Mouse (Mus musculus) kidney, postnatal 0 days (tissue): ENCODE measurements at regions not wholly inside any gene's neighbourhood (a gene's known extent, or its start where the extent isn't known, plus 50 kb on each side); places are given as distances from the start of the nearest gene placed in this dataset.

ENCODE experiments used
- ATAC-seq: fragments of 200-750 bp; cut with Nextera tagmentation; replicated peaks from 2 replicates; pipeline ENCODE4 v1.8.0; 2017; ENCODE audit warnings: low read depth, moderate number of reproducible peaks, moderate TSS enrichment, moderate library complexity; ENCODE audit not compliant: low FRiP score
- DNase-seq: peaks from one replicate; pipeline ENCODE4 v3.0.0-alpha.2; 2016; ENCODE audit warnings: low spot score
- H3K27ac ChIP-seq: fragments of 300-500 bp; sonication (generic); 2 replicates; pipeline ENCODE4 v1.5.1; 2014; ENCODE audit warnings: mild to moderate bottlenecking
- H3K27me3 ChIP-seq: fragments of 300-500 bp; sonication (generic); 2 replicates; pipeline ENCODE4 v1.6.1; 2014; ENCODE audit warnings: low read length, mixed read lengths; ENCODE audit not compliant: insufficient read depth
- H3K36me3 ChIP-seq: fragments of 300-500 bp; sonication (generic); 2 replicates; pipeline ENCODE4 v1.6.1; 2014; ENCODE audit warnings: low read length, mixed read lengths; ENCODE audit not compliant: insufficient read depth
- H3K4me1 ChIP-seq: fragments of 300-500 bp; sonication (generic); replicated peaks from 2 replicates; pipeline ENCODE4 v1.6.1; 2014; ENCODE audit warnings: antibody characterized with exemption, low read length, mixed read lengths; ENCODE audit not compliant: insufficient read depth
- H3K4me2 ChIP-seq: fragments of 300-500 bp; sonication (generic); 2 replicates; pipeline ENCODE4 v1.6.1; 2014; ENCODE audit warnings: mild to moderate bottlenecking, low read length, moderate library complexity, mixed read lengths
- H3K4me3 ChIP-seq: fragments of 300-500 bp; sonication (generic); replicated peaks from 2 replicates; pipeline ENCODE4 v1.5.1; 2014; ENCODE audit warnings: low read depth, low read length
- H3K9ac ChIP-seq: fragments of 300-500 bp; sonication (generic); 2 replicates; pipeline ENCODE4 v1.6.1; 2014; ENCODE audit warnings: low read depth, low read length
- H3K9me3 ChIP-seq: fragments of 300-500 bp; sonication (generic); replicated peaks from 2 replicates; pipeline ENCODE4 v1.6.1; 2016; ENCODE audit warnings: low read length, inconsistent platforms, mixed read lengths
- CTCF ChIP-seq: IDR thresholded peaks from 2 replicates; pipeline ENCODE4 v1.5.1; 2016; ENCODE audit warnings: antibody characterized with exemption, low read depth, mild to moderate bottlenecking, moderate library complexity
- WGBS: fragments of 180-500 bp; shearing (Covaris S2); extraction: QIAGEN DNeasy Blood & Tissue Kit; methylation state at CpG from one replicate; pipeline ENCODE4 v1.1.7; 2014; 5-methylcytosine and 5-hydroxymethylcytosine counted together

- DNase-seq: no peak
- no peak for TF ChIP-seq CTCF
- Histone ChIP-seq H3K9me3 (no peaks in the 10 kb centered on the region), H3K9ac (no peak overlapping the region), H3K4me2 (no peak overlapping the region), H3K4me1 (no peaks in the 10 kb centered on the region), H3K27ac (no peak overlapping the region), H3K36me3 (no peaks in the 10 kb centered on the region), H3K27me3 (no peaks in the 10 kb centered on the region), H3K4me3 (no peak overlapping the region)
- 87% methylated on average over 5 of the region's 5 CpGs for WGBS
- ATAC-seq: no peak
Measured at GRCm38 (mm10) chr10:99602331-99602730, 157.1 kb downstream of the Csl start.

GRCm38 (mm10) chr10:99604172-99604571, 155.3 kb downstream of the Csl start:
- WGBS: 88% methylated on average over 1 of the region's 1 CpGs
- no peaks in the 10 kb centered on the region for H3K36me3 ChIP-seq
- no peaks in the 10 kb centered on the region for H3K9me3 ChIP-seq
- no peaks in the 10 kb centered on the region for H3K4me1 ChIP-seq
- H3K27ac ChIP-seq: no peak overlapping the region
- ATAC-seq: no peak
- no peaks in the 10 kb centered on the region for H3K27me3 ChIP-seq
- DNase-seq: no peak
- H3K4me3 ChIP-seq: no peak overlapping the region
- no peak overlapping the region for H3K4me2 ChIP-seq
- TF ChIP-seq CTCF: no peak
- no peak overlapping the region for H3K9ac ChIP-seq

- Histone ChIP-seq H3K36me3 (no peaks in the 10 kb centered on the region), H3K4me2 (no peak overlapping the region), H3K27ac (no peak overlapping the region), H3K9me3 (no peaks in the 10 kb centered on the region), H3K4me3 (no peak overlapping the region), H3K9ac (no peak overlapping the region), H3K27me3 (no peaks in the 10 kb centered on the region), H3K4me1 (no peaks in the 10 kb centered on the region)
- no peak for TF ChIP-seq CTCF
- DNase-seq: no peak
- no peak for ATAC-seq
- whole genome bisulfite sequencing: 89% methylated on average over 10 of the region's 10 CpGs
Measured at GRCm38 (mm10) chr10:99608477-99608876, 151.0 kb downstream of the Csl start.

GRCm38 (mm10) chr10:99609420-99609819, 150.0 kb downstream of the Csl start:
- no peak for TF ChIP-seq CTCF
- Histone ChIP-seq H3K4me3 (no peak overlapping the region), H3K9me3 (no peaks in the 10 kb centered on the region), H3K27ac (no peak overlapping the region), H3K9ac (no peak overlapping the region), H3K4me1 (no peaks in the 10 kb centered on the region), H3K27me3 (no peaks in the 10 kb centered on the region), H3K4me2 (no peak overlapping the region), H3K36me3 (no peaks in the 10 kb centered on the region)
- 93% methylated on average over 3 of the region's 3 CpGs for WGBS
- DNase-seq (no peak), ATAC-seq (no peak)

GRCm38 (mm10) chr10:99610890-99611289, 148.6 kb downstream of the Csl start:
- DNase-seq (no peak), ATAC-seq (no peak)
- H3K36me3 ChIP-seq: no peaks in the 10 kb centered on the region
- H3K27me3 ChIP-seq: no peaks in the 10 kb centered on the region
- TF ChIP-seq CTCF: no peak
- WGBS: 92% methylated on average over 4 of the region's 4 CpGs
- H3K4me3 ChIP-seq: no peak overlapping the region
- no peak overlapping the region for H3K4me2 ChIP-seq
- no peaks in the 10 kb centered on the region for H3K4me1 ChIP-seq
- no peaks in the 10 kb centered on the region for H3K9me3 ChIP-seq
- no peak overlapping the region for H3K9ac ChIP-seq
- no peak overlapping the region for H3K27ac ChIP-seq

- WGBS: 20% methylated on average over 7 of the region's 7 CpGs
- no peak for ATAC-seq
Measured at GRCm38 (mm10) chr10:99614392-99615249, 144.8 kb downstream of the Csl start.

GRCm38 (mm10) chr10:99615371-99615770, 144.1 kb downstream of the Csl start:
- no peak for TF ChIP-seq CTCF
- H3K4me3 ChIP-seq: no peak overlapping the region
- H3K27ac ChIP-seq: no peak overlapping the region
- H3K9me3 ChIP-seq: no peaks in the 10 kb centered on the region
- no peak for DNase-seq
- ATAC-seq: no peak
- no peak overlapping the region for H3K9ac ChIP-seq
- no peaks in the 10 kb centered on the region for H3K27me3 ChIP-seq
- H3K4me2 ChIP-seq: no peak overlapping the region
- WGBS: 85% methylated on average over 8 of the region's 8 CpGs
- no peaks in the 10 kb centered on the region for H3K36me3 ChIP-seq
- H3K4me1 ChIP-seq: no peaks in the 10 kb centered on the region

More at GRCm38 (mm10) chr10:99614392-99615249, 144.8 kb downstream of the Csl start:
- no peak overlapping the region for H3K4me2 ChIP-seq
- no peak overlapping the region for H3K9ac ChIP-seq
- H3K27me3 ChIP-seq: no peaks in the 10 kb centered on the region
- no peak for TF ChIP-seq CTCF
- H3K27ac ChIP-seq: no peak overlapping the region
- H3K9me3 ChIP-seq: no peaks in the 10 kb centered on the region
- no peak overlapping the region for H3K4me3 ChIP-seq
- H3K4me1 ChIP-seq: no peaks in the 10 kb centered on the region
- no peaks in the 10 kb centered on the region for H3K36me3 ChIP-seq
- no peak for DNase-seq
